Mouse (Mus musculus) 416B (cell line): ENCODE data around the gene Masp2.

ENCODE experiments used
- DNase-seq: peaks from one replicate; pipeline ENCODE4 v3.0.0; 2011; ENCODE audit warnings: low read depth

Masp2 gene

DNA sequence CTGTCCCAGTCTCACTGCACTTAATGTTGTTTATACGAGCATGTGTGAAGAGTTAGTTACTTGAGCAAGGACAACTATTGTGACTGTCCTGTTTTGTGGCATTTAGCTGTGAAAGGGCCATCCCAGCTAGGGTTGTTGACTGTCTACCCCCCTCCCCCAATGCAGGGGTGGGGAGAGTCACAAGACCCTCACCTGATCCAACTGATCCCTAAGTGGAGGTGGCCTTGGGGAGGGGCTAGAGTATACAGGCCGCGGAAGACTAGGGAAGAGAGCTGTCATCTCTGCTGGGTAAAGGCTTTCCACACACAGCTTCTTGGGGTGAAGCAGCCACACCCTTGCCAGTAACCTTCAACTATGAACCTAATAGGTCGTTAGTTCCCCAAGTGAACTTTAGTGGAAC, 2.0 kb upstream of the Masp2 start:
- DNase-seq: no peak

GRCm38 (mm10) chr4:148601871-148602270, 483 bp upstream of the Masp2 start:
- no peak for DNase-seq

GRCm38 (mm10) chr4:148603376-148604139, 1.2 kb downstream of the Masp2 start:
- DNase-seq: no peak

DNA sequence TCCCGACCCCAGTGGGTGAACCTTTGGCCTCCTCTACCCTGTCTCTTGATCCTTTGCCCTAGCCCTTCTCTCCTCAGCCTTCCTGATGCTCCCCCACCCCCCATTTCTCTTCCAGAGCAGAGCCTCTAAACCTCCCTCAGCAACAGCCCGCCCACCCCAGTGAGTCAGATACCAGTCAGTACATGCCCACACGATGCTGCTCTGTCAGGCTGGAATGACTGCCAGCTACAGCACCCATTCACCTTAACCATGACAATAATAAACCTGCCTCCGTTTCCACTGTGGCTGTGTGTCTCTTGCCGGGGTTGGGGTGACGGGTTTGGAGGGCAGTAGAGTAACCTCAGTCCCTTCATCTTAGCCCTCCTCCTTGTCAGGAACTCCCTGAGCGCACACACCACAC, 1.8 kb downstream of the Masp2 start:
- no peak for DNase-seq

DNA sequence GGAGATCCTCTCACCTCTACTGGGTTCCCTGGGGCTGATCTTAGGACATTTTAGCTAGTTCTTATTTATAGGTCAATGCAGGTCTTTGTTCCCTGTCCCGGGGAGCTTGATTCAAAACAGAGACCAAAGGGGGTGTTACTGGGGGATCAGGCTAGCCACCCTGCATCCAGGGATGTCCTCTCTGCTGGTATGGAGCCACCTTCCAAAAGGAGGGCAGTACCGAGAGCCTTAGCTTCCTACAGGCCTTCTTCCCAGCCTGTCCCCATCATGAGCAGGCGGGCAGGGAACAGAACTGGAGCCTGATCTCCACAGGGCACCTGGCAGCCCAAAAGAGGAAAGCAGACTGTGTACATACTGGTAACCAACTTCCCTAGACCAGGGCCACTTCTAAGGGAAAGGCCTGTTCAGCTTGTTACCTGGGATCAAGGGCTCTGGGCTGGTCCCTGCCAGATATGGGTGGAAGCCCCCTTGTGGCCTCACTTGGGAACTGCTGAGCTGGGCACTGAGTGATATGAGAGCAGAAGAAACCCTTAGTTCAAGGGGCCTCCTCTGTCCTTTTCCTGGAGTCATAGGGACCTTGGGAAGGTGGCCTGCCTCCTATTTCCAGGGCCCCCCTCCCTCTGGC, 2.3 kb downstream of the Masp2 start:
- DNase-seq: peak; percentile 67

DNA sequence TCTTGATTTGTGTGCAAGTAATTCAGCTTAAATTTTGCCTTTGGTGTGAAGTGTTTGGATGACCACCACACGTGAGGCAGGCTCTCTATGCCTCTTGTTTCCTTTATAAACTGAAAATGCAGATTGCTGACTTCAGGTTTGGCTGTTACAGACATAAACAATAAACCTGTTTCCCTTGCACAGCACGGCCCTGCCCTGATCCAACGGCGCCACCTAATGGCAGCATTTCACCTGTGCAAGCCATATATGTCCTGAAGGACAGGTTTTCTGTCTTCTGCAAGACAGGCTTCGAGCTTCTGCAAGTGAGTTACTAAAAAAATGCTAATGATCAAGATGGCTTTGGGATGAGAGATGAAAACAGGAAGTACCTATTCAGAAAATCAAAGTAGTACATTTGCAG, 5.4 kb downstream of the Masp2 start:
- DNase-seq: peak; percentile 84

GRCm38 (mm10) chr4:148609805-148610204, 7.5 kb downstream of the Masp2 start:
- no peak for DNase-seq

DNA sequence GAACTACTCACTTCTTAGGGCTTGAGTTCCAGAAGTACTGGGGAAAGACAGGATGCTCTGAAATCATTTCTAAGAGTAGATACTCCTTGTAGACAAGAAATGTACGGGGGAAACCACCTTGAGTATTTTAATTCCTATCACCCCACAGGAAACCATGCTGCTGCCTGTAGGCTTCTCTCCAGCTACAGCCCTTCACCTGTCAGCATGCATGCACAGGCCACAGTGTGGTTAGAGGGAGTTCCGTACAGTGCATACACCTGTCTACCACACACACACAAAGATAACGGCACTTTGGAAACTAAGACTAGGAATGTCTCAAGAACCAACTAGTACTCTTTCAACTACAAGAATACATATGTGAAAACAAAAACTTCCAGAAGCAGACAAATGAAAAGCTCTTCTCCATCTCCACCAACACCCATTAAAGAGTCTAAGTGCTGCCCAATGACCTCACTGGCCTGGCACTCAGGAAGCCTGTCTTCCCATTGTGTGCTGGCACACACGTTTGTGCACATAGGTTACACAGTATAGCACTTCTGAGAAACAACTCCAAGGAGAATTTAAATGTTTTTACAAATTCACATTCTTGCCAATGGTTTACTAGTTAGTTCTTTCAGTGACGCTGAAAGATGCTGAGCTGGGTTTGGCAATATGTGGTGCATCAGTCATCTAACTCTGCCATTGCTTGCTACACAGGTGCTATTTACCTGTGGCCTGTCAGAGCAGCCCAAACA, 8.4 kb downstream of the Masp2 start:
- no peak for DNase-seq

DNA sequence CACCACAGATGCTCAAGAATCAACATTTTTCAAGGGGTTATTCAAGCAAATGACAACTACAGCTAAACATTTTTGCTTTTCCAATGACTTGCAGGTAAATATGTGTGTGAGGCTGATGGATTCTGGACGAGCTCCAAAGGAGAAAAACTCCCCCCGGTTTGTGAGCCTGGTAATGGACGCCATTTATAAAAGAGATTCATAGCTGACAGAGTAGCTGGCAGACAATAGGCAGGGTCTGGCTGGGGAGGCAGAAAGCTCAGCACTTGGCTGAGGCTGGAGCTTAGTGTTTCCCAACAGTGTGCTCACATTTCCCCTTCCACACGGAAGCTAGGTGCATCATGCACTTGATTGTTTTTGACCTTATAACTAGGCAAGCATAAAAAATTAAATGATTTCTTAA, 10.2 kb downstream of the Masp2 start:
- DNase-seq: no peak

GRCm38 (mm10) chr4:148613738-148614137, 11.4 kb downstream of the Masp2 start:
- no peak for DNase-seq

GRCm38 (mm10) chr4:148619805-148620204, 17.5 kb downstream of the Masp2 start:
- DNase-seq: no peak

DNA sequence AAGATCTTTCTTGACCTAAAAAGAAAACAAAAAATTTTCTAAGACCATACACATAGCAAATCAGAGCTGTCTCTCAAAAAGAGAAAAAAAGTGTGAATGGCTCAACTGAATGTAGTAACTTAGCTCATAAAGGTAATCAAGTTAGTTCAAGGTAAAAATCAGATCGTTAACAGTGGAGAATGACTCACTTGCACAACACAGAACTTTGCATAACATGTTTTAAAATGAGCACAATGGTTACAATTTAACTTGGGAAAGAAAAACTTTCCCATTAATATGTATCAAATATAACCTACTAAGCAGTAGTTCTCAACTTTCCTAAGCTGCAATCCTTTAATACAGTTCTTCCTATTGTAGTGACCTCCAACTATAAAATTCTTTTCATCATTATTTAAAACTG, 18.4 kb downstream of the Masp2 start:
- DNase-seq: no peak

DNA sequence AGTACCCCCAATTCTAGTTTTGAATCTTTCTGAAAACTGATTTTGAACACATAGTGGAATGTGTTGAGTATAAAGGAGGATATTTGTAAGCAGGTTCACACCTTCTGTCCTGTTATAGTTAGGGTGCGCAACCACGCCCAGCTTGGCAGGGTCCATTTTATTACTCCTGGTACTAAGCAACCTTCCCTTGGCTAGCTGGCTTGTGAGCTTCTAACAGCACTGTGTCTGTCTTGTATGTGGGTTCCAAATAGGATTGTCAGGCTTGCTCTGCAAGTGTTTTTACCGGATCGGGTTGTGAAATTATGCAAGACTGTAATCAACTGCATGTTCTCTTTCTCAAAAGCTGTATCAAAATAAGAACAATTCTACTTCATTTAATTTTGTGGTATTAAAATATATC, 20.1 kb downstream of the Masp2 start:
- DNase-seq: no peak

DNA sequence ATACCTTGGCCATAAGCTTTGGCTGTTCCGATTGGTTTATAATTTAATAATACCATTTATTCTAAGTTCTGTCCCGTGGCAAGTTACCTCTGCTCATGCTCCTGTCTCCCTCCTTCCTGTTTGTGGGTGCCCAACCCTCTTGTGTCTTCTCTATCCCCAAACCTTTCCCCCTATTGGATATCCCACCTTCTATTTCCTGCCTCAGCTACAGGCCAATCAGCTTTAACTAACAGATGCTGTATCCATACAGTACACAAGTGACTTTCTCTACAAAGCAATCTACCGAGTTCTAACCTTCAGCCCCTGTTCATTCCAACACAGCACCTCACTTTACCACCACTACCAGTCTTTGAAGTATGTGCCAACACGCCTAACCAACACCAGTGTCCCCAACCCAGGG, 21.3 kb downstream of the Masp2 start:
- no peak for DNase-seq

DNA sequence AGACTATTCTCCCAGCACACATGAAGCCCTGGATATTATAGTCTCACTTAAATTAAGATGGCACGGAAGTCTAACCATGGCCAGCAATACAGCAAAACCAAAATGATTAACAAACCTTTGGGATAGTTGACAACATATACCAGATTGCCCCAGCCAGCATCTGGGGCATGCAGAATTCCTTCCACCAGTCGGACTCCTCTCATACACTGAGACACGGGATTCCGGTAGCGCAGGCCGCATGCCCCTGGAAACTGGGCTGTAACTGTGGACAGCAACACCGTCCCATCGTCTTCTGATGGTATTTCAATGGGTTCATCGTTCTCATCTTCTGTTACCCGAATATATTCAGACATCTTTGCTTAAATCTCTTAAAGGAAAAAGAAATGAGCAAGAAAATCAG, 22.7 kb downstream of the Masp2 start:
- DNase-seq: no peak

GRCm38 (mm10) chr4:148625756-148626622, 23.6 kb downstream of the Masp2 start:
- DNase-seq: peak; percentile 87

DNA sequence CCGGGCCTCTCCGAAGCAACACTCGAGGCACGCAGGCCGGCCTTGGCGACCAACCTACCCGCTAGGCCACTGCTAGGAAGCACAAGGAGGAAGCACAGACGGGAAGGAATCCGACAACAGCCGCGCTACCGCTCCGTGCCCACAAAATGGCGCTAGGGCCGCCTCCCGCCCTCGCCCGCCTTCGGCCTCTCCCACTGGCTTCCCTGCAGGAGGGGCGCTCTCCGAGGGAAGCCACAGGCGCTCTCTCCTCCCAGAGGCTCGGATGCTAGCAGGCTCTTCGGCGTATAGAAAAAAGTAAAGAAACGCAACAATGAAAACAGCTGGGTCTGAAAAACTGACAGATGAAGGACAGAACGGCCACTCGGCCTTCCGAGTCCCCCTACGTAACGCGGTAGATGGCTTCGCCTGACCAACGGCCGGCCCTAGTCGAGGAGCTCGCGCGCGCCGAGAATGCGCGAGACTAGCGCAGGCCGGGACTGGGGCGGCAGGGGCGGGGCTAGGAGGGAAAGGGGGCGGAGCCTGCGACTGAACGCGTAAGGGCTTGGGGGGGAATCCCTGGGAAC, 24.4 kb downstream of the Masp2 start, which contains the start of gene Tardbp:
Gene Tardbp (minus strand): TSS at position 397 of the 563 bp plus-strand sequence.
- DNase-seq: peak; percentile 96

- no peak for DNase-seq
Measured at GRCm38 (mm10) chr4:148627246-148627645, 24.9 kb downstream of the Masp2 start.

DNA sequence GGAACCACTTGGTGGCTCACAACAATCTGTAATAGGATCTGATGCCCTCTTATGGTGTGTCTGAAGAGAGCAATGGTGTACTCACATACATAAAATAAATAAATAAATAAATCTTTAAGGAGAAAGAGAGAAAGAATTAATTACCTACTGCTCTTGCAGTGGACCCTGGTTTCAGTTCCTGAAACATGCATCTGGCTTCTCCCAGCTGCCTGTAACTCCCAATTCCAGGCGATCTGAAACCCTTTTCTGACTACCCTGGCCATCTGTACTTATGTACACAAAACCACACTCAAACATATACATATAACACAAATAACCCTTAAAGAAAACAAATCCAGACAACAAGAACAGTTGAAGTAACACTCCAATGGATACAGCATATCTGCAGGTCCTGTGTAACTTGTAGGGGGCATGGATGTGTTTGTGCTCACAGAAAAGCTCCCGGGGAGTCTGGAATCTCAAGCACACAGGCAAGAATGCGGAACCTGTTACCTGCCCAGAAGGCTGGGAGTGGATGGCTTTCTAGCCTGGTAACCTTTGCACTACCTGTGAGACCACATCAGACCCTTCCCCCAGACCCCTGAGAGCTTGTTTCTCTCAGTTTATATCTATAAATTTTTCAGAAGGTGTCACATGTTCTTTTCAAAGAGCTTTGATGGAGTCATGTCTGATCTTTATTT, 29.8 kb downstream of the Masp2 start:
- DNase-seq: no peak

DNA sequence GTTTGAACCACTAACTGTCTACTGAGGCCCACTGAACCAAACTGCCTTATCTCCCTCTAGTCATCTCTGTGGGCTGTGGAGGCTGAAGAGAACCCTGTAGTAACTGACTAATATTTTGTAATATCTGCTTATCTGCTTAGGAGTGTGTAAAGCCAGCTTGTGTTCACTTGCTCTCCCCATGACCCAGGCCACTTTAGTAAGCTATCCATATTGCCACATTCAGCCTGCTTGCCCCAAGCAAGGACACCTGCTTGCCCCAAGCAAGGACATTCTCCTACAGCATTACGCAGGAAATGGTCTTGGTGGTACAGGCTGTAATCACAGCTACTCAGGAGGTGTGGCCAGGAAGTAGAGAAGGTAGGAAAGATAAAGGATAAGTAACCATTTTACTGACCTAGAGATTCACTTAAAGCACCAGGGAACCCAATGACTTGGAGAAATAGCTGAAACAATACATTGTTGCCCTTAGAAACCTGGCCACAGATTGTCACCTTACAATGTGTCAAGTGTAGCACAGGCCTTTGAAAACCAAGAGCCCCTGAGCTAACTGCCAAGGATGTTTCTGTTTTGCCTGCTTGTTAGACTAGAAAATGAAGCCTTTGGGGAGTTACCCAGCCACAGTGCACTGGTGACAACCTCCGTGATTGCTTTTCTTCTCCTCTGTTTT, 31.2 kb downstream of the Masp2 start:
- peak; percentile 91 for DNase-seq

DNA sequence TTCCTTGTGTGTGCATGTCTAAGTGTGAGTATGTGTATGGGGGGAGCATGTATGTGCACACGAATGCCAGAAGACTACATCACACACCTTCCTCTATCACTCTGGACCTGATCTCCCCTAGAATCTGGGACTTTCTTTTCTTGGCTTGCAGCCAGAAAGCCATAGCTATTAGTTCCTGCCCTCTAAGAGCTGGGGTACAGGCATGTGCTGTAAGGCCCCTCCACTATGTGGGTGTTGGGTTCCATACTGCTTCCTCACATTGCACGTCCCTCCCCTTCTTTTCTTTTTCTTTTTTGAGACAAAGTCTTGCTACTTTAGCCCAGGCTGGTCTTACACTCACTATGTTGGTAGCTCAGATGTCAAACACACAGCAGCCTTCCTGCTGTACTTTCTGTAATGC, 33.0 kb downstream of the Masp2 start:
- DNase-seq: no peak
